Mouse (Mus musculus) activated CD4-positive, CD25-positive, alpha-beta regulatory T cell, adult 4 months (primary cell): ENCODE data around the gene Rnasek. TPM values are rescaled to one million over a fixed set of nuclear protein-coding genes. Genes with fewer than 3 reads are reported as not detected.

Experiments used
- ATAC-seq: one replicate; pipeline ENCODE4 v1.8.0; 2017
- polyA plus RNA-seq, 2 experiments: library from polyadenylated mRNA; unstranded; fragments of 100-300 nt; shearing (Covaris generic); gene quantifications; one replicate each; pipeline ENCODE4 v1.2.1; 2017

The Rnasek gene
- polyA plus RNA-seq, 2 experiments from 2014 or later, result 228 to 245 TPM

GRCm38 (mm10) chr11:70215301-70215700 lies 24.3 kb downstream of the Rnasek start:
- ATAC-seq, result no peak

- no peak for ATAC-seq
Measured at GRCm38 (mm10) chr11:70214856-70215209, 24.8 kb downstream of the Rnasek start.

- ATAC-seq, result no peak
Measured at GRCm38 (mm10) chr11:70214191-70214855, 25.3 kb downstream of the Rnasek start.

- ATAC-seq, result no peak
Measured at GRCm38 (mm10) chr11:70213736-70214135, 25.9 kb downstream of the Rnasek start.

GRCm38 (mm10) chr11:70212896-70213295 lies 26.7 kb downstream of the Rnasek start:
- no peak for ATAC-seq

- no peak for ATAC-seq
Measured at GRCm38 (mm10) chr11:70212423-70212822, 27.2 kb downstream of the Rnasek start, which contains the start of gene Slc16a11. Slc16a11 (plus strand) TSS chr11:70212752.

GRCm38 (mm10) chr11:70211972-70212371 lies 27.7 kb downstream of the Rnasek start:
- ATAC-seq, result no peak

DNA sequence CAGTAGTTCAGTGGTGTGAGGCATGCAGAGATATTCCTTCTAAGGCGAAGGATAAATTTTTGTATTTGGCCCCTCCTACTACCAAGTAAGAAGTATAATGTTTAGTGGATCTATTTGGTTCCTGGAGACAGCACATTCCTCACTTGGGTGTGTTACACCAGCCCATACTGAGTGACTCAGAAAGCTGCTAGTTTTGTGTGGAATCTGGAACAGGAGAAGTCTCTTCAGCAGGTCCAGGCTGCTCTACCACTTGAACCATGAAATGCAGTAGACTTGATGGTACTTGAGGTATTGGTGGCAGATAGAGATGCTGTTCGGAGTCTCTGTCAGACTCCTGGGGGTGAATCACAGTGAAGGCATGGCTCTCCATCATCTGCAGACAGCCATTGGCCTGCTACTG lies 29.0 kb downstream of the Rnasek start:
- ATAC-seq, result no peak

GRCm38 (mm10) chr11:70208778-70209388 lies 30.8 kb downstream of the Rnasek start:
- ATAC-seq, result no peak

- no peak for ATAC-seq
Measured at GRCm38 (mm10) chr11:70207283-70207682, 32.4 kb downstream of the Rnasek start.

- ATAC-seq, result no peak
Measured at GRCm38 (mm10) chr11:70206801-70207200, 32.8 kb downstream of the Rnasek start.

GRCm38 (mm10) chr11:70201691-70202090 lies 38.0 kb downstream of the Rnasek start:
- ATAC-seq, result no peak

DNA sequence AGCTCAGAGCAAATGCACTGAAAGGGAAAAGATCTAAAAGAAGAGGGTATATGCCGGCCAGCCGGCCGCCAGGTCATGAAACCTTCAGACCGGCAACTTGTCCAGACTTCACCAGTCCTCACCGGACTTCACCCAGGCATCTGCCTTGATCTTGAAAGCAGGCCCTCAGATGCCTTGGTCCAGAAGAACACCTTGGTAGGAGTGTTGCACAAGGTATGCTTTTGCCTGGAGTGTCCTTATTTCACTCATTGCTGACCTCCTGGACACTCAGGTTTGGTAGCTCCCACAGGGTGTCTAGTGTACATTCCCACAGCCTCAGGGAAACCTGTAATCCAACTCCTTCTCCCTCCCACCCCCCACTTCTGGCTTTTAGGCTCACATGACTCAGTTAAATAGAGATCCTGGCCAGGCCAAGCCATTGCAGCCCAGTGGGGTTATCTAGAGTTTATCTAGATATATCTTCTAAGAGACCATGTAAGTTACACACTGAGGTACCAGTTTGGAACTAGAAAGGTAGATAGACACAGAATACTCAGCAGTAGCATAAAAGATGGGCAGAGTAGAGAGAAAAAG lies 39.5 kb downstream of the Rnasek start:
- no peak for ATAC-seq

GRCm38 (mm10) chr11:70199107-70199506 lies 40.5 kb downstream of the Rnasek start:
- ATAC-seq, result no peak

DNA sequence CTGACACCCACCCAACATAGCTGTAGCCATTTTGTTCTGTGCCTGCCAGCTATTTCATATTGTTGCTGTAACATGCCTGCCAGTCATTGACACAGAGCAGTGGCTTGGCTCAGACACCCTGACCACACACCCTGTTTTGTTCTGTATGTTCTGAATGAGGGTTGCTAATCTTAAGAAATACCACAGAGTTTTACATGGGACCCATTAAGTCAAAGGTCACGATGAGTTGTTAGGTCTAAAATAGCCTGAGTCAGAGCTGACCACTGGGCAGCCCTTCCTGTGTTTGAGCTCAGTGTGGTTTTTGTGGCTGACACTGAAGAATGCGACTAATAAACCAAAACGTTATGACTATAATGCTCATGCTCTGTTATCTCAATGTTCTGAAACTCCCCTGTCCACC lies 41.3 kb downstream of the Rnasek start:
- no peak for ATAC-seq

DNA sequence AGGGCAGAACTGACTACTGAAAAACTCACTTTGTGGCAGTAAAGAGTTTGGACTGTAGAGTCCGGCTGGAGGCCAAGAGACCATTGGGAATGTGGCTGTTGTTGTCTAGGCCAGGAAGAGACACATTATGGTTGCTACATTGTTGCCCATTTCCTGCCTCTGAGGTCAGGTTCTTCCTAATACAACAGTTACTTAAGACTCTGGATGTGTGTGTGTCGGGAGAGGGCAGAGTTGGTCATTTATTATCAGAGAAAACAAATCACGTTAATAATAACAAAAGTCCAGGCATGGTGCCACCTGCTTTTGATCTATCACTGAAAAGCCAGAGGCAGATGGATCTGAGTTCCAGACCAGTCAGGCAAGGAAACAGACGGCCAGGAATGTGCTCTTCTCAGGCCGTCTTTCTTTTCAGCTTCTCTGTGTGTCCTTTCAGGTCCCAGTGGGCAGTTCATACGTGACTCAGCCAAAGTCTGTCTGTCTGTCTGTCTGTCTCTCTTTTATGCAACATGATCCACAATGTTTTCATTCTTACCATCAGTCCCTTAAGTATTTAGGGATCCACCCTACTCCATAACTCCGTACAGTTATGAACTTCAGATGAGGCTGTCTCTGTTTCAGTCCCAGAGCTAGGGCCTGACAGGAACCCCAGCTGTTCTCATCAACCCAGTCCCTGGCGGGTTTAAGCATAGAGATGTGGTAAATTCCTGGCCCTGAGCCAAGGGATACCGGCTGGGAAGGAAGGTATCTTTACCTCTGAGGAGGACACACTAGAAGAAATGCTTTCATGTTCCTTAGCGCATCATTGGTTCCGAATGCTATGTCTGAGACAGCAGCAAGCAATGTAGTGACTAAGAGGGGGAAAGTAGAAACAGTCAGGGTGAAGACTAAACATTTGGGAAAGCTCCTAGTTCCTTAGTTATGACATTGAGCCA lies 46.0 kb downstream of the Rnasek start:
- no peak for ATAC-seq

DNA sequence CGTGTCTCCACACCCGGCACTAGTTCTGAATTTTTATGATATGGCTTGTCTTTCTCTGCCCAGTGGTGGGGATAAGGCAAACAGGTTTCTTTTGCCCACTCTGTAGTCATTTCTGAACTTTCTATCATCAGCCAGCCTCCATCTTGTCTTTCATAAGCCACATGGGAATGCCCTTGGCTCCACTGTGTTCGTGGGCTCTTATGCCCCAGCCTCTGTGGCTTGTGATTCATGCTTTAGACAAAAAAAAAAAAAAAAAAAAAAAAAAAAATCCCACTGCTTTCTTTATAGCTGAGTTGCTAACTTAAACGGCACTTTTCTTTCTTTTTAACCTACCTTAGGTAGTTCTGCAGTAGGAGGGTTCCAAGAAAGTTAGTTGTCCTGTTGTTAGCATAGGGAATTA lies 47.5 kb downstream of the Rnasek start:
- no peak for ATAC-seq

GRCm38 (mm10) chr11:70191188-70191587 lies 48.5 kb downstream of the Rnasek start:
- no peak for ATAC-seq

GRCm38 (mm10) chr11:70189319-70190134 lies 50.1 kb downstream of the Rnasek start:
- no peak for ATAC-seq
